Comparison of ENCODE assay signal across 11 mouse cellular contexts in the genomic region with DNA sequence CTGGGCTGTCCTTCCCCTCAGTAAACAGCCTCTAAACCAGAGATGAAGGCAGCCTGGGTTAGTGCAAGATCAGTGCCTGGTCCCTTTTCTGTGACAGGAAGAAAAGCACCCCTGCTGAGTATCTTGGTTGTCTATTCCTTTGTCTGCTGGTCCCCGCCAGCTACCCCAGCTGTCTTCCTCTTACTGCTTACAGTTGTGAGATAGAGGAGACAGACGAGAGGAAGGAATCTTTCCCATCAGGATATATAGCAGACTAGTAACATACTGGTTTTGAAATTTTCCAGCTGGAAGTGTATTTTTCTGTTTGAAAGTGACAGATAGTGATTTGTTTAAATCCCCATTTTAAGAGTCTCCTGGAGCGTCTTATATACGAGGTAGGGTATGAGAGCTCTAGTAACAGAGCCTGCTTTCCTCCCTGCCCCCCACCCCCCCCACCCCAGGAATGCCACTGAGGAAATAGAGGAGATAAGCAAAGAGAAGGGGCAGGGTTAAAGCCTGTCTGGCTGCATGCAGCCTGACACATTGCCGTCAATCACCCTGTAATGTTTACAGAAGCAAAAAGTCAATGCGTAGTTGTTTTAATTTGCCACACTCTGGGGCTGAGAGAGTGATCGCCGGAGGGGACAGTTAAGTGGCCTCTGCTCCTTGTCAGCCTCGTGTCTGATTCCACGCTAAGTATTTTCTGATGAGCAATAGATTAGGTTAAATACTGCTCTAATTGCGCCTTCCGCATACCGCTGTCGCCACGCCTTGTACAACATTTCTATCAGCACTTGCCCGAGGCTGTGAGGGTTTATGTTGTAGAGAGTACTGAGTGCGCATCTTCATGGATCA. TPM values are rescaled to one million over a fixed set of nuclear protein-coding genes. Genes with fewer than 3 reads are reported as not detected.
DNase-seq lines count a peak whose midpoint lies in the region; ATAC-seq lines count a peak whose summit lies in the region.
"Had no signal": no experiment of that assay in that cellular context is flagged by ENCODE, and none has a peak within 500 bp of the region (broad histone marks: within the 10 kb centered on the region; RNA-seq: fewer than 3 reads in every experiment).

No protein-coding gene starts in this region.

- peaks cover 25% of the 10 kb centered on the region for H3K4me1 ChIP-seq in heart, embryonic 15.5 days (replicated peaks)
- H3K4me1 ChIP-seq in hindbrain, embryonic 12.5 days, result peaks cover 10% of the 10 kb centered on the region; the same call in 1 of the 2 replicates
- H3K4me1 ChIP-seq in midbrain, embryonic 14.5 days (ENCODE audit: control insufficient read depth, insufficient read depth, low read length), result peaks cover 3% of the 10 kb centered on the region; the same call in 1 of the 2 replicates

- peak; percentile 57; the same call in 1 of the 2 replicates for ATAC-seq in heart, embryonic 15.5 days (replicated peaks; ENCODE audit: insufficient number of reproducible peaks, insufficient read depth, low FRiP score, low read depth)
- ATAC-seq in hindbrain, embryonic 12.5 days (ENCODE audit: low FRiP score), result peak; percentile 67
- 0 out of 2 replicates have a peak, but pooled peaks have one; percentile 11 for ATAC-seq in midbrain, embryonic 14.5 days (ENCODE audit: low FRiP score, low TSS enrichment)
- ATAC-seq in erythroblast, adult 5-6 weeks (replicated peaks; ENCODE audit: low FRiP score, poor library complexity, severe bottlenecking), result no peak
- ATAC-seq: CD4-positive, CD25-positive, alpha-beta regulatory T cell, adult 4 months had no signal

- no peaks in the 10 kb centered on the region for H3K36me3 ChIP-seq in heart, embryonic 15.5 days
- H3K36me3 ChIP-seq in hindbrain, embryonic 12.5 days, result no peaks in the 10 kb centered on the region
- no peaks in the 10 kb centered on the region for H3K36me3 ChIP-seq in midbrain, embryonic 14.5 days (ENCODE audit: control insufficient read depth, insufficient read depth, low read length)

- intact Hi-C loops in heart, postnatal 14 days (cut with DNase I), result no loop called here

- no peak overlapping the region for H3K9ac ChIP-seq in heart, embryonic 15.5 days
- no peak overlapping the region for H3K9ac ChIP-seq in hindbrain, embryonic 12.5 days
- H3K9ac ChIP-seq in midbrain, embryonic 14.5 days (replicated peaks; ENCODE audit: low read length), result no peak overlapping the region

- DNase-seq in heart, postnatal 14 days, result no peak
- peak; percentile 62 for DNase-seq in embryo, embryonic 10 days (ENCODE audit: low spot score)
- DNase-seq in midbrain, embryonic 14.5 days, result peak; percentile 37
- DNase-seq in layer of hippocampus, adult 9-10 months (ENCODE audit: low spot score), result no peak
- DNase-seq in testis, postnatal 14 days (ENCODE audit: low spot score), result no peak
- DNase-seq: gastrocnemius, postnatal 36 days; lung, postnatal 36 days had no signal

- H3K27ac ChIP-seq in heart, embryonic 15.5 days, result no peak overlapping the region
- no peak overlapping the region for H3K27ac ChIP-seq in hindbrain, embryonic 12.5 days
- H3K27ac ChIP-seq in midbrain, embryonic 14.5 days (replicated peaks; ENCODE audit: low read depth, low read length), result no peak overlapping the region

- WGBS in heart, embryonic 15.5 days, result 3% methylated on average over 17 of the region's 17 CpGs
- WGBS in hindbrain, embryonic 12.5 days, result 12% methylated on average over 17 of the region's 17 CpGs
- WGBS in midbrain, embryonic 14.5 days, result 20% methylated on average over 17 of the region's 17 CpGs

- H3K4me3 ChIP-seq in heart, embryonic 15.5 days, result peak overlapping the region; percentile 32
- H3K4me3 ChIP-seq in hindbrain, embryonic 12.5 days, result no peak overlapping the region
- H3K4me3 ChIP-seq in midbrain, embryonic 14.5 days (replicated peaks; ENCODE audit: low read depth, low read length), result no peak overlapping the region

- peak overlapping the region; percentile 63 for H3K4me2 ChIP-seq in heart, embryonic 15.5 days
- H3K4me2 ChIP-seq in hindbrain, embryonic 12.5 days (replicated peaks), result peak overlapping the region; percentile 31
- H3K4me2 ChIP-seq in midbrain, embryonic 14.5 days (ENCODE audit: low read length), result peak overlapping the region; percentile 28; the same call in 1 of the 2 replicates

- no peaks in the 10 kb centered on the region; the same call in 1 of the 2 replicates for H3K9me3 ChIP-seq in heart, embryonic 15.5 days (replicated peaks)
- no peaks in the 10 kb centered on the region for H3K9me3 ChIP-seq in hindbrain, embryonic 12.5 days (replicated peaks)
- H3K9me3 ChIP-seq in midbrain, embryonic 14.5 days (ENCODE audit: control insufficient read depth, low read length), result no peaks in the 10 kb centered on the region

- H3K27me3 ChIP-seq in heart, embryonic 15.5 days, result peaks cover 26% of the 10 kb centered on the region
- peaks cover 59% of the 10 kb centered on the region for H3K27me3 ChIP-seq in hindbrain, embryonic 12.5 days
- H3K27me3 ChIP-seq in midbrain, embryonic 14.5 days (ENCODE audit: control insufficient read depth, insufficient read depth, low read length), result no peaks in the 10 kb centered on the region

RNA-seq across cellular contexts. Expression of a gene that starts 34.9 kb away (rescaled TPM):
- 0.15 and 0.41 TPM in 2 replicates for polyA plus RNA-seq in heart, embryonic 15.5 days (2015; fragmentation: Nextera tagmentation; extraction: Ambion mirVana)
- total RNA-seq in heart, postnatal 14 days (2021), result not detected
- 0.67 and 1.2 TPM in 2 replicates for polyA plus RNA-seq in hindbrain, embryonic 12.5 days (2016; fragmentation: Nextera tagmentation; extraction: Ambion mirVana)
- 0.54 TPM in 1 of 2 replicates, not detected in the other for polyA plus RNA-seq in midbrain, embryonic 14.5 days (2014; fragmentation: Nextera tagmentation; extraction: Ambion mirVana)
- total RNA-seq in erythroblast, adult 5-6 weeks (2015; ENCODE audit: low replicate concordance), result not detected in 2 replicates
- total RNA-seq in erythroblast, adult 5-6 weeks (2017; ENCODE audit: low replicate concordance), result not detected in 2 replicates
- total RNA-seq: gastrocnemius, postnatal 36 days had no signal
- polyA plus RNA-seq: CD4-positive, CD25-positive, alpha-beta regulatory T cell, adult 4 months had no signal

Comparison
In these comparisons a context has a peak if more than half of its experiments do, and no peak if none do; other contexts are left out.
1. DNase-seq: peak in embryo, embryonic 10 days (single experiment) and midbrain, embryonic 14.5 days (single experiment); none in heart, postnatal 14 days (0 of 2), layer of hippocampus, adult 9-10 months (single experiment) and testis, postnatal 14 days (single experiment).
2. Peak in every context shown above with its lines, with median percentiles within 50 percentile points of each other: H3K4me2 ChIP-seq.